Mouse (Mus musculus): Measurements from ENCODE around the gene Itih5. TPM values are rescaled to one million over a fixed set of nuclear protein-coding genes. Genes with fewer than 3 reads are reported as not detected.

Gene Itih5
- 21.5 and 22.5 TPM in 2 replicates for polyA plus RNA-seq (2014; fragmentation: Nextera tagmentation; extraction: Ambion mirVana)

DNA sequence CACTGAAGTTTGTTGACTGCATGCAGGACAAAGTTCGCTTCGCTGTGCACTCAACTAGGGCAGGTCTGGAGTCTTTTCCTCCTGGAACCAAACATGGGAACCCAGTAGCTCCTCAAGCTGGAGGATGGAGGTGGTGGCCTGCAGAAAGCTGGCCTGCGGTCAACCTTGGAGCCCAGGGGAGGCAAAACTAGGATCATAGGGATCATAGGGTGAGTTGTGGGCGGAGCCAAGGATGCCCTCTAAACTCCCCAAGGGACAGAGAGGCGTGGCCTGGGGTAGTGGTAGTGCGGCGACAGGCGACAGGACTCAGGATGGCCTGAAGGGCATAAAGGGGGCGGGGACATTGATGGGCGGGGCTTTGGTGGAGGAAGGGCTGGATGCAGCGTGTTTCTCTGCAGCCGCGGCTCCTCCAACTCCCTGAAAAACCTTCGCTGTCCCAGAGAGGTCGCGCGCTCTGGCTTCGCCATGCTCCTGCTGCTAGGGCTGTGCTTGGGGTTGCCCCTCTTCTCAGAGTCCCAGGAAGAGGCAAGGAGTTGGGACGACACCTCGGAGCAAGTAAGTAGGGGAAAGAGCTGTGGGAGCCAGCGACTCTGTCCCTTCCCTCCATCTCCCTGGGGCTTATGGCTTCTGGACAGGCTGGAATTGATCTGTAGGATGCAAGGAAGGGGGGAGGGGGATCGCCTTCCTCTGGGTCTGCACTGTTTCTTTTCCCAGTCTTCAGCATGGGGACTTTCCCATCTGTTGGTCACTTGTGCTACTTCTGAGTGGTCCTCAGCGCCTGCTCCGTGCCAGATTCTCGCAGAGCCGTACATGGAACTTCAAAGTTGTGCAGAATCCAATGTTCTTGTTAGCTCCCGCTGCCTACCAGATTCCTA is at the start of gene Itih5:
Itih5 (plus strand) TSS at position 371 of the 875 bp plus-strand sequence.
- peaks cover 8% of the 10 kb centered on the region for H3K4me1 ChIP-seq (ENCODE audit: control insufficient read depth, insufficient read depth, low read length)
- ATAC-seq (ENCODE audit: low read depth) (peak; percentile 68; the same call in 1 of the 2 replicates), DNase-seq (ENCODE audit: low spot score) (peak; percentile 43)
- 7% methylated on average over 25 of the region's 27 CpGs for WGBS
- H3K27ac ChIP-seq (replicated peaks; ENCODE audit: low read depth, low read length): no peak within 1 kb of the TSS
- H3K36me3 ChIP-seq (ENCODE audit: control insufficient read depth, insufficient read depth, low read length): no peaks in the 10 kb centered on the region
- peak within 1 kb of the TSS; percentile 52 for H3K9ac ChIP-seq (ENCODE audit: low read depth, low read length)
- peak within 1 kb of the TSS; percentile 41 for H3K4me3 ChIP-seq (ENCODE audit: low read depth, low read length)
- H3K4me2 ChIP-seq (ENCODE audit: low read depth, low read length): peak within 1 kb of the TSS; percentile 68
- no peaks in the 10 kb centered on the region for H3K27me3 ChIP-seq (replicated peaks; ENCODE audit: control insufficient read depth, insufficient read depth, low read length)
- H3K9me3 ChIP-seq (ENCODE audit: control insufficient read depth, low read length): no peaks in the 10 kb centered on the region

- 61% methylated on average over 6 of the region's 6 CpGs for WGBS
Measured at GRCm38 (mm10) chr2:10108535-10109189, 44.7 kb upstream of the Itih5 start.

GRCm38 (mm10) chr2:10118751-10119150 is 34.6 kb upstream of the Itih5 start:
- DNase-seq (ENCODE audit: low spot score) (no peak), ATAC-seq (ENCODE audit: low read depth) (no peak)
- 68% methylated on average over 1 of the region's 1 CpGs for WGBS
- no peaks in the 10 kb centered on the region for H3K4me1 ChIP-seq (ENCODE audit: control insufficient read depth, insufficient read depth, low read length)
- H3K27me3 ChIP-seq (replicated peaks; ENCODE audit: control insufficient read depth, insufficient read depth, low read length): no peaks in the 10 kb centered on the region
- no peak overlapping the region for H3K9ac ChIP-seq (ENCODE audit: low read depth, low read length)
- H3K36me3 ChIP-seq (ENCODE audit: control insufficient read depth, insufficient read depth, low read length): no peaks in the 10 kb centered on the region
- no peak overlapping the region for H3K4me2 ChIP-seq (ENCODE audit: low read depth, low read length)
- H3K27ac ChIP-seq (replicated peaks; ENCODE audit: low read depth, low read length): no peak overlapping the region
- no peaks in the 10 kb centered on the region for H3K9me3 ChIP-seq (ENCODE audit: control insufficient read depth, low read length)
- H3K4me3 ChIP-seq (ENCODE audit: low read depth, low read length): no peak overlapping the region

More at GRCm38 (mm10) chr2:10108535-10109189, 44.7 kb upstream of the Itih5 start:
- Histone ChIP-seq H3K36me3 (ENCODE audit: control insufficient read depth, insufficient read depth, low read length) (no peaks in the 10 kb centered on the region), H3K9ac (ENCODE audit: low read depth, low read length) (no peak overlapping the region), H3K27me3 (replicated peaks; ENCODE audit: control insufficient read depth, insufficient read depth, low read length) (no peaks in the 10 kb centered on the region), H3K4me1 (ENCODE audit: control insufficient read depth, insufficient read depth, low read length) (no peaks in the 10 kb centered on the region), H3K27ac (replicated peaks; ENCODE audit: low read depth, low read length) (no peak overlapping the region), H3K4me3 (ENCODE audit: low read depth, low read length) (no peak overlapping the region), H3K4me2 (ENCODE audit: low read depth, low read length) (no peak overlapping the region), H3K9me3 (ENCODE audit: control insufficient read depth, low read length) (no peaks in the 10 kb centered on the region)
- DNase-seq (ENCODE audit: low spot score): no peak
- ATAC-seq (ENCODE audit: low read depth): no peak

GRCm38 (mm10) chr2:10119276-10119675 is 34.1 kb upstream of the Itih5 start:
- DNase-seq (ENCODE audit: low spot score) (no peak), ATAC-seq (ENCODE audit: low read depth) (no peak)
- H3K9ac ChIP-seq (ENCODE audit: low read depth, low read length): no peak overlapping the region
- no peaks in the 10 kb centered on the region for H3K9me3 ChIP-seq (ENCODE audit: control insufficient read depth, low read length)
- no peaks in the 10 kb centered on the region for H3K36me3 ChIP-seq (ENCODE audit: control insufficient read depth, insufficient read depth, low read length)
- H3K27ac ChIP-seq (replicated peaks; ENCODE audit: low read depth, low read length): no peak overlapping the region
- no peak overlapping the region for H3K4me3 ChIP-seq (ENCODE audit: low read depth, low read length)
- H3K27me3 ChIP-seq (replicated peaks; ENCODE audit: control insufficient read depth, insufficient read depth, low read length): no peaks in the 10 kb centered on the region
- no peaks in the 10 kb centered on the region for H3K4me1 ChIP-seq (ENCODE audit: control insufficient read depth, insufficient read depth, low read length)
- WGBS: 78% methylated on average over 8 of the region's 8 CpGs
- H3K4me2 ChIP-seq (ENCODE audit: low read depth, low read length): no peak overlapping the region

GRCm38 (mm10) chr2:10121826-10122225 is 31.5 kb upstream of the Itih5 start:
- H3K4me2 ChIP-seq (ENCODE audit: low read depth, low read length): no peak overlapping the region
- H3K4me1 ChIP-seq (ENCODE audit: control insufficient read depth, insufficient read depth, low read length): no peaks in the 10 kb centered on the region
- no peak overlapping the region for H3K4me3 ChIP-seq (ENCODE audit: low read depth, low read length)
- WGBS: 85% methylated on average over 3 of the region's 3 CpGs
- ATAC-seq (ENCODE audit: low read depth): no peak
- no peaks in the 10 kb centered on the region for H3K9me3 ChIP-seq (ENCODE audit: control insufficient read depth, low read length)
- H3K9ac ChIP-seq (ENCODE audit: low read depth, low read length): no peak overlapping the region
- no peaks in the 10 kb centered on the region for H3K36me3 ChIP-seq (ENCODE audit: control insufficient read depth, insufficient read depth, low read length)
- H3K27me3 ChIP-seq (replicated peaks; ENCODE audit: control insufficient read depth, insufficient read depth, low read length): no peaks in the 10 kb centered on the region
- DNase-seq (ENCODE audit: low spot score): no peak
- H3K27ac ChIP-seq (replicated peaks; ENCODE audit: low read depth, low read length): no peak overlapping the region

DNA sequence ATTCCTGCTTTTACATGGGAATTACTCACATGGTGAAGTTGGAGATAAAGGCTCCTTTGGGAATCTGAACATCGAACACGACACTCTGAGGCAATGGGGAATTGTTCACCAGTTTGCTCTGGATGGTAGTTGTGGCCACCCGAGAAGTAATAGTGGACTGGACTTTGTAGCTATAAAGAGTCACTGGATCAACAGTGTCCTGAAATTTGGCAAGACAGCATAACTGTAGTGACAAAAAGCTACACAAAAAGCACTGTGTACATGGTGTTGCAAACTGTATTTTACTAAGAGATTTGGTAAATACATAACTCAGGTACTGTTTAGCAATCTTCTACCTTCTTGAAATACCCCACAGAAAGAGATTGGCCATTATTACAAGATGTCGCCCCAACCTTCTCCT is 27.2 kb upstream of the Itih5 start:
- WGBS: 88% methylated on average over 4 of the region's 4 CpGs
- H3K27me3 ChIP-seq (replicated peaks; ENCODE audit: control insufficient read depth, insufficient read depth, low read length): no peaks in the 10 kb centered on the region
- peaks cover 4% of the 10 kb centered on the region; the same call in 1 of the 2 replicates for H3K4me1 ChIP-seq (ENCODE audit: control insufficient read depth, insufficient read depth, low read length)
- no peak for ATAC-seq (ENCODE audit: low read depth)
- H3K36me3 ChIP-seq (ENCODE audit: control insufficient read depth, insufficient read depth, low read length): no peaks in the 10 kb centered on the region
- no peak overlapping the region for H3K4me3 ChIP-seq (ENCODE audit: low read depth, low read length)
- H3K4me2 ChIP-seq (ENCODE audit: low read depth, low read length): no peak overlapping the region
- no peak overlapping the region for H3K9ac ChIP-seq (ENCODE audit: low read depth, low read length)
- no peak overlapping the region for H3K27ac ChIP-seq (replicated peaks; ENCODE audit: low read depth, low read length)
- H3K9me3 ChIP-seq (ENCODE audit: control insufficient read depth, low read length): no peaks in the 10 kb centered on the region
- no peak for DNase-seq (ENCODE audit: low spot score)

- Histone ChIP-seq H3K27me3 (replicated peaks; ENCODE audit: control insufficient read depth, insufficient read depth, low read length) (no peaks in the 10 kb centered on the region), H3K9ac (ENCODE audit: low read depth, low read length) (no peak overlapping the region), H3K4me2 (ENCODE audit: low read depth, low read length) (no peak overlapping the region), H3K36me3 (ENCODE audit: control insufficient read depth, insufficient read depth, low read length) (no peaks in the 10 kb centered on the region), H3K4me1 (ENCODE audit: control insufficient read depth, insufficient read depth, low read length) (peaks cover 4% of the 10 kb centered on the region; the same call in 1 of the 2 replicates), H3K27ac (replicated peaks; ENCODE audit: low read depth, low read length) (no peak overlapping the region), H3K4me3 (ENCODE audit: low read depth, low read length) (no peak overlapping the region), H3K9me3 (ENCODE audit: control insufficient read depth, low read length) (no peaks in the 10 kb centered on the region)
- DNase-seq (ENCODE audit: low spot score): no peak
- no peak for ATAC-seq (ENCODE audit: low read depth)
- 84% methylated on average over 5 of the region's 5 CpGs for WGBS
Measured at GRCm38 (mm10) chr2:10127471-10127870, 25.9 kb upstream of the Itih5 start.

DNA sequence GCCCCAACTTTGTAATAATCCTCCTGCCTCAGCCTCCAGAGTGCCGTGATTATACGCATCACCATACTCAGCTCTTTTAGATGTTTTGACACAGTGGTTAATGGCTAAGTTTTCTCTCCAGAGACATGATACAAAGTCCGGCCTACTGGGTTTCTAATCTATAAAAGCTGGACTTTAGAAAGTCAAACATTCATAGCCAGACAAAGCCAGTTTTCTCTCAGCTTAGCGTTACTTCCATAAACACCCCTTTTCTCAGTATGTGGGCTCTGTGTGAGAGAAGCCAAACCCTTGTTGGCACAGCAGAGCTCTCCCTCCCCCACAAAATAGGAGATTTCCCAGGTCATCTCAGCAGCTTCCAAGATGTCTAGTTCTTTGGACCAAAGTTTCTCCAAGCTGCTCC is 24.8 kb upstream of the Itih5 start:
- H3K4me1 ChIP-seq (ENCODE audit: control insufficient read depth, insufficient read depth, low read length): peaks cover 4% of the 10 kb centered on the region; the same call in 1 of the 2 replicates
- no peaks in the 10 kb centered on the region for H3K36me3 ChIP-seq (ENCODE audit: control insufficient read depth, insufficient read depth, low read length)
- H3K4me2 ChIP-seq (ENCODE audit: low read depth, low read length): no peak overlapping the region
- 81% methylated on average over 4 of the region's 4 CpGs for WGBS
- no peak overlapping the region for H3K9ac ChIP-seq (ENCODE audit: low read depth, low read length)
- H3K9me3 ChIP-seq (ENCODE audit: control insufficient read depth, low read length): no peaks in the 10 kb centered on the region
- no peak for ATAC-seq (ENCODE audit: low read depth)
- H3K4me3 ChIP-seq (ENCODE audit: low read depth, low read length): no peak overlapping the region
- no peaks in the 10 kb centered on the region for H3K27me3 ChIP-seq (replicated peaks; ENCODE audit: control insufficient read depth, insufficient read depth, low read length)
- no peak for DNase-seq (ENCODE audit: low spot score)
- H3K27ac ChIP-seq (replicated peaks; ENCODE audit: low read depth, low read length): no peak overlapping the region

All from embryonic facial prominence, embryonic 14.5 days (tissue).